Mouse (Mus musculus) liver, adult (tissue): Measurements from ENCODE around the gene Dcdc2a.

Experiments used
- GATA4 ChIP-seq: IDR thresholded peaks from 2 replicates; pipeline ENCODE4 v1.6.1; 2014; ENCODE audit warnings: mild to moderate bottlenecking, low read length; ENCODE audit not compliant: insufficient replicate concordance

Gene Dcdc2a

DNA sequence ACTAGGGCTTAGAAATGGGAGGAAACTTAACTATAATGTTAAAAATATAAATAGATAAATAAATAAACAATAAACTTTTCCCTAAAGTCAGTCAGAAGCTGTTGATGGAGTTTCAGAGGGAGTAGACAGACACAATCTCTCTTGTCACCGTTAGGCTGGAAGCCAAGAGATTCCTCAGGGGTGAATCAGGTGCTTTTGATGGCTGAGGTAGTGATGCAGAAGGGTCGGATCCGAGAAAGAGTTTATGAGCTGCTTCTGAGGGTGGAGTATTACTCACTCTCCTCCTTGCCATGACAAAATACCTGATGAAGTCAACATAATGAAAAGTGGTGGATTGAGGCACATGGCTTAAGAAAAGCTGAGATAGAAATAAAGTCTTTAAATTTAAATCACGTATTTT is 15.0 kb downstream of the Dcdc2a start:
- no peak for TF ChIP-seq GATA4

GRCm38 (mm10) chr13:25077262-25077661 is 21.5 kb downstream of the Dcdc2a start:
- no peak for TF ChIP-seq GATA4

GRCm38 (mm10) chr13:25083144-25083572 is 27.4 kb downstream of the Dcdc2a start:
- TF ChIP-seq GATA4, result peak; percentile 61; the same call in 1 of the 2 replicates

DNA sequence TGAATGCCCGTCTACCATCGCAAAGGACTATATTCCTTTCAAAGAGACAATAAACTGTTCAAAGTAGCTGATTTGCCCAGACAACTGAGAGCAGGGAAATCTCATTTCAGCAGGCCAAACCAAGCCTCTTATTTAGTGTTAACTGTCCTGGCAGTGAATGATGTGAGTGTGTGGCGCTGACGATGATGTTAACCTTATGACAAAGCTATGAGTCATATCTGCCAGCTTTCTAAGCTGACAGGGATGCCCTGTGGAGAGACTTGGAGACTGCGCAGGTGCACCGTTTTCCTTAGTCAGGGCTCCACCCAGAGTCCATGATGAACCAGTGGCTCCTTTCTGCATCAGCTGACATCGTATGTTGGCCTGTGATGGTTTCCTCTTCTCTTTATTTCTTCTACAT is 29.3 kb downstream of the Dcdc2a start:
- TF ChIP-seq GATA4, result no peak

DNA sequence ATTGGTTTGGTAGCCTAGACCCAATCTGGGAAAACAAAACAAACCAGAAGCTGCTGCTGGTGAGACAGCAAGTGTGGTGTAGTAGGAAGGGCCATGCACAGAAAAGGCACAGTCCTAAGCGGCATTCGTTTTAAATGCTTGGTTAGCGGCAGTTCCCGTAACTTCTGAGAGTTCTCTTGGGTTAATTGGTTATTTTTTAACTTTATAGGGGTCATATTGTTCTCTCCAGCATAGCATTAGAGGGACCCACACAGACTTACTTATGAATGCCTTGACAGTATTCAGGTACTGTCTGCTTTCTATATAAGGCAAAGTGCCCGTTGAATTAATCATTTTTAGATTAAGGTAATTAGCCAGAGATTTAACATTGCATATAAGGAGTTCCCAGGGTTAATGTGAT is 35.5 kb downstream of the Dcdc2a start:
- TF ChIP-seq GATA4, result no peak

DNA sequence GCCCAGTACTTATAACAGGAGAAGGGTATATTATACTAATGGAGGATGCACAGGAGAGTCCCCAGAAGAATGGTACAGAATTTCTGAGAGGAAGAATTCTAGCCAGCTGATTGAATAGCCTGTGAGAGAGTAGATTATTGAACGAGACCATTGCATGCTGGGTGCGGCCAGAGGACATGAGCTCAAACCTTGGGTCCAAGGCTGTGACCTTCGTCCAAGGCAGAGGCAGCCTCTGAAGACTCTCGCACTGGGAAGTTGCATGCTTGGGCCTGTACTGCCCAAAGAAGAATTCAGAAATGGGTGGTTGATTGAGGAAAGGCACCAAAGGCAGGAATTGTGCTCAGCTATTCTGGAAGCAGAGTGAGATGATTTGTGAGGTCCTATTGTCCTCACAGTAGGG is 38.0 kb downstream of the Dcdc2a start:
- no peak for TF ChIP-seq GATA4

DNA sequence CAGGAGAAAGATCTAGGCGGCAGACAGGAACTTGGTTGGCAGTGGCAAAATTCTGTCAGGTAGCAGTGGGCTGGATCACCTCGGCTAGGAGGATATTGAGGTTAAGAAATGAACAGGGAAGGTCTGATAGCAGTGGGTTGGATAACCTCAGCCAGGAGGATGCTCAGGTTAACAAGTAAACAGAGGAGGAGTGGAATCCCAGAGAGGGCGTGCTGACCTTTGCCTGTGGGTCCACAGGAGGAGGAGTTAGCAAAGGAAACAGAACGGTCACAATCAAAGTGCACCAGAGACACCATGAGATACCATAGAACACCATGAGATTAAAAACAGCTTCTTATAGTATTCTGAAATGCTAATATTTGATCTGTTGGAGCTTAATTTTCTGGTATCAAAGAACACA is 38.6 kb downstream of the Dcdc2a start:
- no peak for TF ChIP-seq GATA4

- TF ChIP-seq GATA4, result no peak
Observed at GRCm38 (mm10) chr13:25097348-25097747, 41.5 kb downstream of the Dcdc2a start.

DNA sequence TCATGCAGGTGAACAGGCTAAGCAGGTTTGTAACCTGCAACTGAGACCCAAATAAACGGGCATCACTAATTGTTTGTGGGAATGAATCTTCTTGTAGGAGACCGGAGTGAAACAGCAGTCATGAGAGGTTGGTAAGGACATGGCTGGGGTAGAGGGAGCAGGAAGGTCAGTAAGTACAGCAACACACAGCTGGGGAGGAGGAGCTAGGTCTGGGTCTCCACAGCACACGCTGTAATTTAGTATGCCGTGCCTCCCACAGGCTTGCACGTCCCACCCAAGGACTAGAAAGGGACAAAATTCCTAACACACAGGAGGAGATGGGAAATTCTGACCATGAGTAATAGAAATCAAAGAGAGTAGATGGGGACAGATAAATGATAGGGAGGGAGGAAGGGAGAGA is 42.8 kb downstream of the Dcdc2a start:
- TF ChIP-seq GATA4, result no peak

DNA sequence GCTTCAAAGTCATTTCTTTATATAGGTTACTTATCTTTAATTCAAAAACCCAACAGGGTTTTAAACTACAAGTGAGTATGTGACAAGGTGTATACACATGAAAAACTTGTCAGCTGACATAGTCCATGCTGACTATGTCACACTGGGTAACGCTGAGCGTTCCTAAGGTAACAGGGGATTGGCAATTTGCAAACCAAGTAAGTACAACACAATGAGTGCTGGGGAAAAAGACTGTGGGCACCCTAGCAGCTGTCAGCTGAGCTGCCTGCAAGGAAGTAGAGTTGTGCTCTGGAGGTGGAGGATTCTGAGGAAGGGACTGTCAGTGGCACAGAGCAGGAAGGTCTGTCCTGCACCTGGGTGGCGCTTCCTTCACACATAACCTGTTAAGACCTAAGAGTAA is 43.7 kb downstream of the Dcdc2a start:
- TF ChIP-seq GATA4, result no peak

GRCm38 (mm10) chr13:25100581-25100980 is 44.8 kb downstream of the Dcdc2a start:
- no peak for TF ChIP-seq GATA4

GRCm38 (mm10) chr13:25105671-25106070 is 49.9 kb downstream of the Dcdc2a start:
- no peak for TF ChIP-seq GATA4

DNA sequence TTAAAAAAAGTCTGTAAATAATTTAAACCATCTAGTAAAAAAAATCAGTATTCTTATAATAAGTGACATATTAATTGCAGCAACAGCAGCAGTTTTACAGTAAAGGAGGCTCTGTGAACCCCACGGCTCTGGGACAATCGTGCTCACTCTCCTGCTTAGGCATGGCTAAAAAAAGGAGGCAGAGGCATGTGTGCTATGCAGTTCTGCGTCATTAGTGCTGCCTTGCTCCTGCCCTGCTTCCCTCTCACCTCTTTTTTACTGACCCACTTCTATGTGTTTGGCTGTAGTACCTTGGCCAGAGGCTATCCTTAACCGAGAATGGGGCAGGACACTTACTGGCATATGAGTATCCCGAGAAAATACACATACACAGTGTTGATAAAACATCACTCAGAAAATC is 50.9 kb downstream of the Dcdc2a start:
- no peak for TF ChIP-seq GATA4

DNA sequence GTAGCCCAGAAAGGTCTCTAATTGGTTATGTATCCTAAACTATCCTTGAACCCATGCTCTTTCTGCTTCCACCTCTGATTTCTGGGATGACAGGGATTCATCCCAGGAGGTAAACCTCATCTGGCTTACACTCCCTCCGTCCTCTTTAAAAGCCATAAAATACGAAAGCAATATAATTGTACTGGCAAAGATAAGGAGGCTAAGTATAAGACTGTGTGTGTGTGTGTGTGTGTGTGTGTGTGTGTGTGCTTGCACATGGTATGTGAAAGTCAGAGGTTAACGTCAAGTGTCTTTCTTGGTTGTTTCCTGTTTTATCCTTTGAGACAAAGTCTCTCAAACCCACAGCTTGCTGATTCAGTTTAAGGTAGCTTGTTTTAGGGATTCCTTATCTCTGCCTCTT is 52.5 kb downstream of the Dcdc2a start:
- no peak for TF ChIP-seq GATA4

DNA sequence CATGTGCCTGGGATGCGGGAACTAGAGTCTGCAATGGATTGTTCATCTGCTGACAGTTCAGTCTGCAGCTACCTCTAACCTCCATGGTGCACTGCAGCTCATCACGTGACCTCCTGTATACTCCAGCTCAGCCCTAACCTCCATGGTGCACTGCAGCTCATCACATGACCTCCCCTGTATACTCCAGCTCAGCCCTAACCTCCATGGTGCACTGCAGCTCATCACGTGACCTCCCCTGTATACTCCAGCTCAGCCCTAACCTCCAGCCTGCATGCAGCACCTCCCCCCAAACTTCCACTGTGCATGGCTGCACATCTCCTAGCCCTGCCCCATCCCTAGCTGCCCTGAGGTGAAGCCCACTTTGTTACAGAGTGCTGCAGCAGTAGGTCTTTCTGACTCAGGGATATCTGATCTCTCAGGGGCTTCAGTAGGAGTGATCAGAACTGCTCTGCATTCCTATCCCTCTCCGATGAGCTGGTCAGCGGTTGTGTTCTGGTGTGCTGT is 54.8 kb downstream of the Dcdc2a start:
- TF ChIP-seq GATA4, result no peak

- no peak for TF ChIP-seq GATA4
Observed at GRCm38 (mm10) chr13:25115429-25115881, 59.7 kb downstream of the Dcdc2a start.

GRCm38 (mm10) chr13:25115971-25116370 is 60.2 kb downstream of the Dcdc2a start:
- TF ChIP-seq GATA4, result no peak
